Mouse (Mus musculus): Measurements from ENCODE around the gene Pnpla5.

- TF ChIP-seq CTCF (IDR thresholded peaks at IDR 0.05; ENCODE audit: low read depth, low read length) (no peak), POLR2A (IDR thresholded peaks at IDR 0.05; ENCODE audit: borderline replicate concordance, low read depth, low read length) (no peak)
Measured at GRCm38 (mm10) chr15:84136473-84137415, 13.8 kb upstream of the Pnpla5 start.

Measured in bone marrow macrophage, adult 2 months (primary cell).